Mouse (Mus musculus) gonadal fat pad, adult 2 months (tissue): ENCODE data around the gene Padi2. TPM values are rescaled to one million over a fixed set of nuclear protein-coding genes. Genes with fewer than 3 reads are reported as not detected.

ENCODE experiments used
- DNase-seq: peaks from one replicate; pipeline ENCODE4 v3.0.0-alpha.2; 2012; ENCODE audit warnings: low read depth
- polyA plus RNA-seq: library from polyadenylated mRNA; depleted of rRNA; stranded (reverse); fragments of >200 nt; gene quantifications from 2 replicates; pipeline ENCODE4 v1.2.3, GENCODE M21; 2012; rRNA removed

The Padi2 gene
- 25.1 and 45.2 TPM in 2 replicates for polyA plus RNA-seq

DNA sequence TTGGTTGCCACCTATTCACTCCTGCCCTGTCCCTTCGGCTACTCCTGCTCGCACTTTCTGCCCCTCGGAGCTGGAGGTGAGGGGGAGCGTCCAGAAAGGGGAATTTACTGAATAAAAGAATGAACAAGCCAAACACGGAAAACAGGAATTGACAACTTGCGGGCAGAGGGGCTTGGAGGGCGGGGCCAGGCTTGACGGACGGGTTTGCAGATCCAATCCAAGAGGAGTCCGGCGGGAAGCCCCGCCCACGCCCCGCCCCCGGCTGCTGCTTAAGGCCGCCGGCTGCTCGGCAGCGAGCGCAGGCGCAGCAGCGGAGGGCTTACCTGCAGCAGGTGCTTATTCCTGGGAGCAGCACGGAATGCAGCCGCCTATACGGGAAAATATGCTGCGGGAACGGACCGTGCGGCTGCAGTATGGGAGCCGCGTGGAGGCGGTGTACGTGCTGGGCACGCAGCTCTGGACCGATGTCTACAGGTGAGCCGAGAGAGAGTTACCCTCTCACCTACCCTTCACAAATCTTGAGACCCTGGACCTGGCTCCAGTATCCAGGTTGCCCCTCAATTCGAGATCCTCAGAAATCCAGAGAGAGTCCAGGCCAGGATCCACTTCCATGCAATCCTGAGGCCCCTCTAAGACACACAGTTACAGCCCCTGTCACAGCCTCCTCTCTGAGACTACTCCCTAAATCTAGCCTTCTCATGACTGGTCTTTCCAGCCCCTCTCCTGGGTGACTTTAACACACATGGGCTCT lies at the start of gene Padi2:
Gene Padi2, plus strand, starts transcription at position 269 of the 751 bp plus-strand sequence.
- no peak for DNase-seq

DNA sequence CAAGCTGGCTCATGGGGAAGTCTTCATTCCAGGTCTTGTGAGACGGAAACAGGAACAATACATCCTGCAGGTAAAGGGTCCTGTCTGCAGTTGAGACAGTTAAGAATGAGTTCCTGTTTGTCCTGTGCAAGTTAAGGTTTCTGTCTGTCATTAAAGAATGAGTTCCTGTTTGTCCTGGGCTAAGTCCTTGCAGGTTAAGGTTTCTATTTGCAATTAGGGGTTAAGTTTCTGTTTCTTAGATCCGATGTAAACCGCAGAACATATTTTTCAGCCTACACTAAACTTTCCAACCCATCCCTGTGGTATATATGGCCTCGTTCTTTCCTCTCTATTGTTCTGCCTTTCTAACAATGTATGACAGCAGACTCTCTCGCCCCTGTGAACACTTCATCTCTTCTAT lies 49.1 kb upstream of the Padi2 start:
- DNase-seq: no peak

DNA sequence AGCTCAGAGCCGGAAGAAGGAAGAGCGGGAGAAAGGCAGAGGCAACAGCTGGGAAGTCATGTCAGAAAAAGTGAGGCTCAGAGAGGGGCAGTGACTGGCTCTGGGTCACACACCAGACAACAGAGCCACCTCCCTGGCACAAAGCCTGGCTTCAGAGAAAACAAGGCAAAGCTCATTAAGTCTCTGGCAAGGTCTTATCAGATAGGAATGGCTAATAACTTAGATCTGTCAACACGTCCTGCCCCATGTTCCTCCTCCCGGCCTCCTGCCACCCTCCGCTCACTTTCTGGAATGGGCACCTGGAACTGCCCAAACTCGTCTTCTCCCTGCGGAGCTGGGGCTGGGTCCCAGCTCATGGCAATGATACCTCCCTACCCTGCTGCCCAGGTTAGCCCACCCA lies 48.3 kb upstream of the Padi2 start:
- no peak for DNase-seq

GRCm38 (mm10) chr4:140859291-140859690 lies 46.9 kb upstream of the Padi2 start:
- DNase-seq: no peak

GRCm38 (mm10) chr4:140860125-140860766 lies 45.9 kb upstream of the Padi2 start:
- DNase-seq: no peak

DNA sequence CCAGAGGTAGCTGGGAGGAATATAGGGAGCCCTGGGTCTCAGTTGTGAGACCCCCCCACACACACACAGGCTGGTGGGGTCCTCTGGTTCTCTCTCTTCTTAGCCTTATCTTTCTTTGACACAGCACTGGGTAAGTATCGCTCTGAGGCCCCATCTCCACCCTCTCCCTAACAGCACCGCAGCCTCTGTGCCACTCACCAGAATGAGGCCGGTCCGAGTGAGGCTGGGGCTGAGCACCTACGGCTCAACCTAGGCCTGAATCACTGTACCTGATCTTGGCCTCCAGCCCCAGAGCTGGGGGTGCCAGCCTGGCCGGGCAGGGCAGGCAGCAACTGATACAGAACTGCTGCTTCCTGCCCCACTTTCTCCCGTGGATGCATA lies 45.4 kb upstream of the Padi2 start:
- DNase-seq: no peak

GRCm38 (mm10) chr4:140862036-140862650 lies 44.0 kb upstream of the Padi2 start:
- DNase-seq: no peak

DNA sequence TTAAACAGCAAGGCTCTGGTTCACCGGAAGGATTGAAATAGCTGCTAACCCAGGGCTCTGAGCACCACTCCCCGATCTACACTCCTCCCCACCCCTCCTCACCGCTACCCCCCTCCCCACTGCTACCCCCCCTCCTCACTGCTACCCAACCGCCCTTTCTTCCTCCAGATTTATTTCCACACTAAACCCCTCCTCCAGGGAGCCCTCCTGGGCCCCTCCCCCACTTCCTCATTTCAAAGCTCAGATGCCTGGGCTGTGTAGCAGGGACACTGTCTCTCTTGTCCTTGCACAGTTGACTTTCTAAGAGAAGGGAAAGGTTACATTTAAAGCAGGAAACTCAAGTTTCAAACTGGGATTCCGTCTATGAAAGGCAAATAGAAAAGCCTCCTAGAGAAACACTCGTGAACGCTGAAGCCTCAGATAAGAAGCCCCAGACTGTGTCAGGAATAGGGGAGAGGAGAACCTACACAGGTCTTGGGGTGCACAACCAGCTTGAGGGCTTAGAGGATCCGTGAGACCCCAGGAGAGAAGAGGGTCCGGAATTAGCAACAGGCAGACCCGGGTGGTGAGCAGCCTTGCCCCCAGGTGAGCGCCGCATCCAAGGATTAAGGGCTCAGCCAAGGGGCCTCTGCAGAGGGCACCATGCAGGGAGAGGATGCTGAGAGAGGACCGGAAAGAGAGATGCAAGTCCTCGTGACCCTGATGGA lies 37.5 kb upstream of the Padi2 start:
- no peak for DNase-seq

DNA sequence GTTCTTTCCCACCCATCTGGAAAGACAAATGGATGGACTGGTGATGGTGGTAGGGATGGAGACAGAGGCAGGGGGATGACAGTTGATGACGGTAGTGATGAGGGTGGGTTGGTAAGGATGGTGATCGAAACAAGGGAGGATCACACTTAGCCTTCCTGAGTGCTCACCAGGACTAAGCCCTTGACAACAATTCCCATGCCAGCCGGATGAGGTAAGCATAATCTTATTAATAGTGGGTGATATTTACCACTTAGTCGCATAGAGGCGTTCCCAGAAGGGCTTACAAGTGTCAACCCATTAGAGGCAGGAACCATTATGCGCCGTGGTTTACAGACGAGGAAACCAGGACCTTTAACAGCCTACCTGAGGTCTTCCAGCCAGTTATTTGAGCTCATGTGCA lies 36.2 kb upstream of the Padi2 start:
- no peak for DNase-seq

DNA sequence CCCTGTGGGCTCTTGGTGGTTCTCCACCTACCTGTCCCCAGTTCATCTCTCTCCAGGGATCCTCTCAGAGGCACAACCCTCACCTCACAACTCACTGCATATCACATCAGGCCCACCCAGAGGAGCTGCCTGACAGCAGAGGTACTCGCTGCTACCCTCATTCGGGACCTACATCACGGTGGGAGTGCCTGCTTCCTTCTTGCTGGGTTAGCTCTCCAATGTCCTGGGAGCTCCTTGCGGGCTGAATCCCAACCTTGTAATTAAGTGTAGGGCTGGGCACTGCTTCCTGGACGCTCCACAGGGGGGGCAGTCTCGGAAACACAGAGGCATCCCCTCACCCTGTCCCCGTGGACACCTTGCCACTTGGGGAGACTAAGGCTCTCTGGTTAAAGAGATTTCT lies 35.3 kb upstream of the Padi2 start:
- no peak for DNase-seq

GRCm38 (mm10) chr4:140871376-140871775 lies 34.8 kb upstream of the Padi2 start:
- no peak for DNase-seq

DNA sequence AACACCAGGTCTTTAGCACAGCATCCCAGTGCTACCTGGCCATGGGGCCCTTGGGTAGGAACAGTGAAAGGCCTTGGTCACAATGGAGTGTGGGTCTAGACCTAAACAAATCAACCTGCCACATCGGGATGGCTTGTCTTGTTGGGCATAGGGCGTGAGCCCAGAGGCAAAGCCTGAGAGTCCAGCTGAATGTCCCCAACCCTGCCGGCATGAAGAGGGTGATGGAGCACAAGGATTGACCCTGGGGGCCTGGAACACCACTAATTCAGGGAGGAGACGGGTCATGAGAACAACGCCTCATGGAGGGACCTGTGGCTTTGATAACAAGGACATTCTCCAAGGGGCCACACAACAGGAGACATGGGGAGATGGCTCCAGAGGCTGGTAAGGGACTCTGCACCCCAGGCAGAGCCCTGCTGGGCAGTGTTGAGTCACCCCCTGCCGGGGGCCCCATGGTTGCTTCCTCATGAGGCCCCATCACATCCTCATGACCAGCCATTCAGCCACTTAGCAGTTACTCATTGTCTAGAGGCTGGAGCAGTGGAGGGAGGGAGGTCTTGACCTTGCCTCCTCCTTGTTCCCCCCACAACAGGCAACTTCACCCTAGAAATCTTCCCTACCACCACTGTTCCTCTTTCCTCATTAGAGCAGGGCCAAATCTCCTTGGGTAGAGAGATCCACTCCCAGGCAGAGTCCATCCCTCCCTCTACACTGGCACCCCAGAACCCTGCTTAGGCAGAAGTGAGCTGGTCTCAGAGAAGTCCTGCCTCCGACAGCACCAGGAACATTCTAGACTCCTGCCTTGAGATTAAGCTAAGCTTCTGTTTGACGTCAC lies 34.1 kb upstream of the Padi2 start:
- no peak for DNase-seq

- no peak for DNase-seq
Measured at GRCm38 (mm10) chr4:140872686-140872992, 33.5 kb upstream of the Padi2 start.

DNA sequence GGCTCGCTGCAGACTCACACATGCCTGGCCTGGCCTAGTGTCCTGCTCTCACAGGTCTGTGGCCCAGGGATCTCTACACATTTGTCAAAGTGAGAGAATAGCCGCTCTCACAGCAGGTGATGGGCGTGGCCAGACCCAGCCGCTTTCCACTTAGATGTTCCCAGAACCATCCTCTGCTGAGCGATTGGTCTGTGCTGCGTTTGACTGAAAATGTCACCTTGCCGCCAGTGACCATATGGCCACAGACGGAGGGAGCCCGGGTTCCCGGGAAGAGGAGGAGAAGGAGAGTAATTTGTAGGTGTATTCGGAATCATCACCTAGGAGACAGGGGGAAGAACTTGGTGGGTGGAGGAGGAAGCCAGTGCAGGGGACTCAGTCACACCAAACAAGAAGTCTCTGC lies 33.1 kb upstream of the Padi2 start:
- DNase-seq: no peak

- DNase-seq: no peak
Measured at GRCm38 (mm10) chr4:140876161-140876560, 30.0 kb upstream of the Padi2 start.

- no peak for DNase-seq
Measured at GRCm38 (mm10) chr4:140876681-140877080, 29.5 kb upstream of the Padi2 start.

- no peak for DNase-seq
Measured at GRCm38 (mm10) chr4:140877441-140877840, 28.7 kb upstream of the Padi2 start.

DNA sequence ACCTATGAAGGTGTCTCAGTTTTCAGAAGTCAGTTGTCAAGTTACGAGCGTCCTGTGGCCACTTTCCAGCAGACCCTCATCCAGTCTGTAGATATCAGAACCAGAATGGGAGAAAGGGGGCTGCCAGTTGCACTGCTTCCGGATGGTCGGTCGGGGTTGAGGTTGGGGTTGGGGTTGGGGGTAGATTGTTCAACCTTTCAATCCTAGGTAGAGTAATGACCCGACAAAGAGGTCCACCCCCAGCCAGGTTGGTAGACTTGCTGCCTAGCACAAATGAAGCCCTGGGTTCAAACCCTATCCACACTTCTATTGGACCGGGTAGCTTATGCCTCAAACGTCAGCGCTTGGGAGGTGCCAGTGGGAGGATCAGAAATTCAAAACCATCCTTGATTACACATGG lies 27.5 kb upstream of the Padi2 start:
- DNase-seq: no peak

DNA sequence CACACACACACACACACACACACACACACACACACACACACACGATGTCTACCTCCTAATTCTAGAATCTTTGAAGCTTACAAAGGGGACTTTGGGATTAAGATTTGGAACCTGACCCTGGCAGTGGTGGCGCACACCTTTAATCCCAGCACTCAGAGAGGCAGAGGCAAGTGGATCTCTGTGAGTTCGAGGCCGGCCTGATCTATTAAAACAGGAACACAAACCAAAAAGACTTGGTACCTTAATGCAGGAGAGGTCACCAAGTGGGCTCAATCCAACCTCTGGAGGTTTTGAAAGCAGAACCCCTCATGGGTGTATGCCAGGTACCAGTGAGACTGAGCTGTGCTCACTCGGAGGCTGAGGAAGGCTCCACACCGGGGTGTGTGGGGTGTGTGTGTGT lies 27.0 kb upstream of the Padi2 start:
- DNase-seq: no peak

DNA sequence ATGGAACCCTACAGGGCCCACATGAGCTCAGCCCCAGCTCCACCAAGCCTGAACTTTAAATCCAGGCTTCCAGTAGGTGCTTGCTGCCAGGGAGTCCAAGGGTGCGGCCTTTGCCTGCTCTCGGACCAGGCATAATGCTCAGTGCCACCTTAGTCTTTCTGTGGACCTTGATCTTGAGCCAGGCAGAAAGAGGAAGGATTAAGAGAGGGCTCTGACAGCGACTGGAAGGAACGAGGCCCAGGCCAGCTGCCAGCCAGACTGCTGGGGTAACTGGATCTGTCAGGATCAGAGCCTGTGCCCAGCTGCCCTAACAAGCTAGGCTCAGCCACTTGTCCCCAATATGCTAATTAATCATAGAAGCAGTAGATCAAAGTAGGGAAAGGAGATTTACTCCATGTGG lies 26.4 kb upstream of the Padi2 start:
- no peak for DNase-seq

DNA sequence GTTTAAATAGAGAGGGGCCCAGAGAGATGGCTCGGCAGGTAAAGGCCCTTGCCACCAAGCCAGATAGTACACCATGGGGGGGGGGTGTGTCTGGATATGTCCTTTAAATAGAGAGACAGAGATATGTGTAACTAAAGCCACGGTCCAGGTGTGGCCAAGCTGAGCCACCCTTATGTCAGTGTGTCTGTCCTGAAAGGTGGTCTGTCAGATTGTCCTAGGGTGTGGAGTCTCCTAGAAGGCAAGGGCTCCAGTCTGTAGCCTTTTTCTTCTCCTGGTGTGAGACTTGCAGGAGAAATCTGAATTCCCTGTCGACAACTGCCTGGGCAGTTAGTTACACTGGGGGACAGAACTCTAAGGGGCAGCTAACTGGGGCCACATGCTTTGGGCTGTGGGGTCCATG lies 25.9 kb upstream of the Padi2 start:
- no peak for DNase-seq
